Mouse (Mus musculus) ES-Bruce4 (cell line): ENCODE measurements around the gene Ccdc177. TPM values are rescaled to one million over a fixed set of nuclear protein-coding genes. Genes with fewer than 3 reads are reported as not detected.

Source experiments
- H3K27ac ChIP-seq: 2 replicates; pipeline ENCODE4 v1.5.1; 2012; ENCODE audit warnings: low read length, inconsistent platforms; ENCODE audit not compliant: insufficient read depth
- H3K27me3 ChIP-seq: 2 replicates; pipeline ENCODE4 v1.6.1; 2012; ENCODE audit warnings: mild to moderate bottlenecking, low read length, inconsistent platforms; ENCODE audit not compliant: control insufficient read depth, poor library complexity, insufficient read depth, severe bottlenecking
- H3K36me3 ChIP-seq: 2 replicates; pipeline ENCODE4 v1.6.1; 2012; ENCODE audit warnings: inconsistent platforms, mild to moderate bottlenecking, low read length, moderate library complexity; ENCODE audit not compliant: control insufficient read depth, poor library complexity, insufficient read depth, severe bottlenecking
- H3K4me1 ChIP-seq: one replicate; pipeline ENCODE4 v1.8.1; 2011; ENCODE audit warnings: low read length; ENCODE audit not compliant: control insufficient read depth, insufficient read depth
- H3K4me3 ChIP-seq: 2 replicates; pipeline ENCODE4 v1.5.1; 2011; ENCODE audit warnings: low read depth, mild to moderate bottlenecking, low read length
- H3K9ac ChIP-seq: 2 replicates; pipeline ENCODE4 v1.6.1; 2012; ENCODE audit warnings: low read depth, mild to moderate bottlenecking, inconsistent platforms; ENCODE audit not compliant: poor library complexity, severe bottlenecking
- H3K9me3 ChIP-seq: replicated peaks from 2 replicates; pipeline ENCODE4 v1.6.1; 2012; ENCODE audit warnings: mild to moderate bottlenecking, low read length, inconsistent platforms; ENCODE audit not compliant: control insufficient read depth, poor library complexity, insufficient read depth, severe bottlenecking
- CTCF ChIP-seq: IDR thresholded peaks from one replicate; pipeline ENCODE4 v1.8.1; 2011; ENCODE audit warnings: low read depth, low read length
- EP300 ChIP-seq: IDR thresholded peaks from 2 replicates; pipeline ENCODE4 v1.6.1; 2011; ENCODE audit warnings: low read depth, low read length; ENCODE audit not compliant: insufficient read depth
- POLR2A ChIP-seq: IDR thresholded peaks from one replicate; pipeline ENCODE4 v1.8.1; 2011; ENCODE audit warnings: low read length; ENCODE audit not compliant: insufficient read depth
- polyA plus RNA-seq: library from polyadenylated mRNA; stranded (reverse); fragments of >200 nt; gene quantifications from 2 replicates; pipeline ENCODE4 v1.2.4, GENCODE M21; 2011; ENCODE audit warnings: low read depth; ENCODE audit not compliant: missing spikeins, insufficient read depth, insufficient read length

Gene Ccdc177
- polyA plus RNA-seq, 1 experiment = not detected

DNA sequence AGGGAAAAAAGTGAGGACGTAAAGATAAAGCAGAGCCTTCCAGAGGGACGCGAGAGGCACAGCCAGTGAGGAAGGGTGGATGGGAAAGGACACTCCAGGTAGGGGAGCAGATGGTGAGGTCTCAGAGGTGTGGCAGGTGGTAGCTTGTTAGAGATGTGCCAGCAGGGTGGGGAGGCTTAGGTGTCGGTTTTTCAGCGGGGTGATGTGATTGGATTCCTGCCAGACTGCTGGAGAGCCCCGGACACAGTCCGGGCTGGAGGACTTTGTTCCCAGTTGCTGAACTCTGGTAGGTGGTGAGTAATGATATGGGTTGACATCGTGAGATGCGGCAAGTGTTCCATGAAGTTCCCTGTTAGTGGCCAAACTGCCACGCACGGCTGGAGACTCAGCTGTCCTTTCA lies 27.1 kb upstream of the Ccdc177 start:
- H3K27ac ChIP-seq = no peak overlapping the region
- H3K36me3 ChIP-seq = no peaks in the 10 kb centered on the region
- no peaks in the 10 kb centered on the region for H3K9me3 ChIP-seq
- no peaks in the 10 kb centered on the region for H3K4me1 ChIP-seq
- no peaks in the 10 kb centered on the region for H3K27me3 ChIP-seq
- no peak overlapping the region for H3K4me3 ChIP-seq
- TF ChIP-seq EP300 = no peak
- no peak for TF ChIP-seq POLR2A
- no peak for TF ChIP-seq CTCF
- no peak overlapping the region for H3K9ac ChIP-seq

DNA sequence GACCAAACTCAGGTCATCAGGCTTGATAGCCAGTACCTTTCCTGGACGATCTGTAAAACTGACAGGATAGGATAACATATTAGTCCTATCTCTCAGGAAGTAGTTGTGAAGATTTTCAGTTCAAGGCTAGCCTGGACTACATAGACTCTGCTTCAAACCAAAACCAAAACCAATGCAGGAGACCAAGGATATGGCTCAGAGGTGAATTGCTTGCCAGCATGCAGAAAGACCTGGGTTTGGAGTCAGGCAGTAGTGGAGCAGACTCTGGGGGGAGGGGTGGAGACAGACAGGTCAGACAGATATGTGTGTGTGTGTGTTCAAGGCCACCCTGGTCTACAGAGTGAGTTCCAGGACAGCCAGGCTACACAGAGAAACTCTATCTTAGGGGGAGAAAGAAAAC lies 26.1 kb upstream of the Ccdc177 start:
- H3K36me3 ChIP-seq = no peaks in the 10 kb centered on the region
- H3K9me3 ChIP-seq = no peaks in the 10 kb centered on the region
- H3K27me3 ChIP-seq = no peaks in the 10 kb centered on the region
- no peaks in the 10 kb centered on the region for H3K4me1 ChIP-seq
- H3K27ac ChIP-seq = no peak overlapping the region
- no peak overlapping the region for H3K9ac ChIP-seq
- H3K4me3 ChIP-seq = no peak overlapping the region
- no peak for TF ChIP-seq POLR2A
- TF ChIP-seq CTCF = no peak
- TF ChIP-seq EP300 = no peak

DNA sequence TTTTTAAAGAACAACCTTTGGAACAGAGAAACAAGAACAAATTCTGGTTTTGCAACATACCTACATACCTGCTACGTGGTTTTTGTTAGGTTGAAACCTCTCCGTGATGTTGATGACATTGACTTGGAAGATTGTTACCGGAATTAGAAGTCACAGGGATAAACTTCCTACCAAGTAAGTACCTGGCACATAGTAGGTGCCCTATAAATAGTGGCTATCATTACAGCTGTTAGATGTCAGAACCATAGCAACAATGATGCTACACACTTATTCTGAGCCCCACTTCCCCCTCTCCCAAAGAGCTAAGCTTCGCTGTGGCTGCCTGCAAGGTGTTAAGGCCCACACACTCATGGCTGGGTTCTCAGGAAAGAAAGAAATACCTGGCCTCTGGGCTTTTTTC lies 25.1 kb upstream of the Ccdc177 start:
- no peaks in the 10 kb centered on the region for H3K4me1 ChIP-seq
- H3K36me3 ChIP-seq = no peaks in the 10 kb centered on the region
- no peaks in the 10 kb centered on the region for H3K27me3 ChIP-seq
- H3K27ac ChIP-seq = no peak overlapping the region
- H3K4me3 ChIP-seq = no peak overlapping the region
- no peak overlapping the region for H3K9ac ChIP-seq
- TF ChIP-seq EP300 = no peak
- TF ChIP-seq POLR2A = no peak
- no peak for TF ChIP-seq CTCF
- no peaks in the 10 kb centered on the region for H3K9me3 ChIP-seq

DNA sequence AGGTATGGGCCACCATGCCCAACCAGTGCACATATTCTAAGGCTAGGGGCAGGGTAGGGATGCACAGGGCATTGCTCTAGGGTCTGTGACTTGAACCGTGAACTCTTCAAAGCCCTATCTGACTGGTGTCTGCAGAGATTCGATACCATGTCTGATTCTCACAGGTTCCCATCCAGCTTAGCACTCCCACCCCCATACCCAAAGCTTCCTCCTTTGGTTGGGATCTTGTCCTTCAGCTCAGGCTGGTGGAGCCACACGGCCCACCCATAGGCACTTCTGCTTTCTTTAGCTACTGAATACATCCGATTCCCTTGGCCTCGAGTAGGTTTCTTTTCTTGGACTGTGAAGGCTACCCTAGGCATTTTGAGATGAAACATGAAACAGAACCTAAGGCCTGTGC lies 24.5 kb upstream of the Ccdc177 start:
- no peaks in the 10 kb centered on the region for H3K9me3 ChIP-seq
- no peak overlapping the region for H3K9ac ChIP-seq
- no peak overlapping the region for H3K27ac ChIP-seq
- TF ChIP-seq EP300 = no peak
- TF ChIP-seq CTCF = no peak
- H3K36me3 ChIP-seq = no peaks in the 10 kb centered on the region
- H3K4me1 ChIP-seq = no peaks in the 10 kb centered on the region
- no peaks in the 10 kb centered on the region for H3K27me3 ChIP-seq
- H3K4me3 ChIP-seq = no peak overlapping the region

DNA sequence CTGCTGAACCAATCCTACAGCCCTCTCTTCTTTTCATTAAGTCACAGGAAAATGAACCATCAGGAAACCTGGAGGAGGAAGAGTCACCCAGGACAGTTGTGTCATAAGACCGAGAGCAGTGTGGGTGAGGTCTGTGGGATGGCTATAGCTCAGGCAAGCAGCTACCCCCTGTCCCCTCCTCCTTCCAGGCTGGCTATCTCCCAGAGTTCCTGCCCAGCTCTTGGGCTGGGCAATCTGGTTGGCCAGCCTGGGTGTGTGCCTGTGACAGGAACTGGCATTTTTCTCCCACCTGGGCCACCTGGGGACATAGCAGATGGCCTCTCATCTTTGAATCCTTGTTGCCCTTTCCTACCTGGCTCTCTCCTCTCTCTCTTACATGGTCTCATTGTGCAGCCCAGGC lies 23.4 kb upstream of the Ccdc177 start:
- no peak overlapping the region for H3K27ac ChIP-seq
- H3K27me3 ChIP-seq = no peaks in the 10 kb centered on the region
- no peak overlapping the region for H3K9ac ChIP-seq
- TF ChIP-seq CTCF (no peak), EP300 (no peak), POLR2A (no peak)
- no peaks in the 10 kb centered on the region for H3K4me1 ChIP-seq
- no peaks in the 10 kb centered on the region for H3K36me3 ChIP-seq
- H3K4me3 ChIP-seq = no peak overlapping the region
- no peaks in the 10 kb centered on the region for H3K9me3 ChIP-seq

DNA sequence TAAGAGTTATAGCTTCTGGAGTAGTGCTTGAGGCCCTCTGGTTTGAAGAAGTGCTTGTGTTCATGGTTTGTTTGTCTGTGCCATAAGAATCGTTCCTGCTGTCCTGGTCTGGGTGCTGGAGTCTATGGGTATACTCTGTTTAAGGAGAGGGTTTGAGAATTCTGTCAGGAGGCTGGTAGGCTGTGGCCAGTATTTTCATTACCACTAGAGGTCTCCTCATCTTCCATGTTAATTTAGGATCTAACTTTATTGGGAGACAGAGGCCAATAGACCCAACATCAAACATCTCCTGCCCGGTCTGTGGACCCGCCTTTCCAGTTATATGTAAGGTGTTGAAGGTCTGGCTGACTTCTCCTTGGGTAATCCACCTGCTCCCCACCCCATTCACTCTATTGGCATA lies 22.4 kb upstream of the Ccdc177 start:
- no peaks in the 10 kb centered on the region for H3K9me3 ChIP-seq
- no peaks in the 10 kb centered on the region for H3K27me3 ChIP-seq
- TF ChIP-seq CTCF (no peak), EP300 (no peak), POLR2A (no peak)
- H3K4me1 ChIP-seq = no peaks in the 10 kb centered on the region
- no peak overlapping the region for H3K27ac ChIP-seq
- H3K4me3 ChIP-seq = no peak overlapping the region
- no peaks in the 10 kb centered on the region for H3K36me3 ChIP-seq
- H3K9ac ChIP-seq = no peak overlapping the region
